8 mouse cellular contexts compared by ENCODE assay signal in the genomic region with DNA sequence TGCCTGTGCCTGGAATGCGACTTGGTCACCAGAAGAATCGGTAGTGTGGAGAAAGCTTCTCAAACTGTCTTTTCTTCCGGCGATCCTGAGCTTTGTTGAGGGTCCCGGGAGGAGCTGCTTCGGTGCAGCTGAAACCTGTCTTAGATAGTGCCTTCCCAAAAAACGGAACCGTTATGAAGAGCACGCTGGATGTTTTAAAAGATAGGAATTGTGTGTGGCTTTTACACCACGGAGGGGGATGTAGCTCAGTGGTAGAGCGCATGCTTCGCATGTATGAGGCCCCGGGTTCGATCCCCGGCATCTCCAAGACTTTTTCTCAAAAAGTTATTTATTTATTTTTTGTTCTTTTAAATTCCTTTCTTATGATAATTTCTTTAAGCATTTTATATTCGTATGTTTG. TPM values are rescaled to one million over a fixed set of nuclear protein-coding genes. Genes with fewer than 3 reads are reported as not detected.
DNase-seq lines count a peak whose midpoint lies in the region; ATAC-seq lines count a peak whose summit lies in the region.

No protein-coding gene starts in this region.

- no peaks in the 10 kb centered on the region for H3K36me3 ChIP-seq in heart, embryonic 12.5 days
- H3K36me3 ChIP-seq in embryonic facial prominence, embryonic 14.5 days (ENCODE audit: control insufficient read depth, insufficient read depth, low read length), result no peaks in the 10 kb centered on the region
- no peaks in the 10 kb centered on the region for H3K36me3 ChIP-seq in intestine, embryonic 16.5 days (ENCODE audit: control insufficient read depth, insufficient read depth, low read length)
- no peaks in the 10 kb centered on the region for H3K36me3 ChIP-seq in stomach, embryonic 16.5 days (ENCODE audit: control insufficient read depth, insufficient read depth, low read length)

- peak overlapping the region; percentile 63 for H3K4me3 ChIP-seq in heart, embryonic 12.5 days
- peak overlapping the region; percentile 47 for H3K4me3 ChIP-seq in embryonic facial prominence, embryonic 14.5 days (ENCODE audit: low read depth, low read length)
- H3K4me3 ChIP-seq in intestine, embryonic 16.5 days (ENCODE audit: low read length), result peak overlapping the region; percentile 44
- H3K4me3 ChIP-seq in stomach, embryonic 16.5 days (replicated peaks; ENCODE audit: low read length), result peak overlapping the region; percentile 50

- 2% methylated on average over 16 of the region's 16 CpGs for WGBS in heart, embryonic 12.5 days
- WGBS in embryonic facial prominence, embryonic 14.5 days, result 2% methylated on average over 16 of the region's 16 CpGs
- WGBS in intestine, embryonic 16.5 days, result 3% methylated on average over 16 of the region's 16 CpGs
- WGBS in stomach, embryonic 16.5 days, result 2% methylated on average over 16 of the region's 16 CpGs

- H3K9ac ChIP-seq in heart, embryonic 12.5 days, result peak overlapping the region; percentile 62
- H3K9ac ChIP-seq in embryonic facial prominence, embryonic 14.5 days (ENCODE audit: low read depth, low read length), result peak overlapping the region; percentile 55
- H3K9ac ChIP-seq in intestine, embryonic 16.5 days (ENCODE audit: low read depth, low read length), result peak overlapping the region; percentile 31; the same call in 1 of the 2 replicates
- peak overlapping the region; percentile 52 for H3K9ac ChIP-seq in stomach, embryonic 16.5 days (ENCODE audit: low read length)

- no peak overlapping the region for H3K27ac ChIP-seq in heart, embryonic 12.5 days (ENCODE audit: poor library complexity, severe bottlenecking)
- no peak overlapping the region for H3K27ac ChIP-seq in embryonic facial prominence, embryonic 14.5 days (replicated peaks; ENCODE audit: low read depth, low read length)
- no peak overlapping the region for H3K27ac ChIP-seq in intestine, embryonic 16.5 days (ENCODE audit: low read length)
- no peak overlapping the region for H3K27ac ChIP-seq in stomach, embryonic 16.5 days (ENCODE audit: low read length)

- intact Hi-C loops in heart, postnatal 25 days (cut with DNase I), result no loop called here

- no peaks in the 10 kb centered on the region for H3K9me3 ChIP-seq in heart, embryonic 12.5 days (replicated peaks)
- no peaks in the 10 kb centered on the region for H3K9me3 ChIP-seq in embryonic facial prominence, embryonic 14.5 days (ENCODE audit: control insufficient read depth, low read length)
- H3K9me3 ChIP-seq in intestine, embryonic 16.5 days (ENCODE audit: control insufficient read depth, low read length), result no peaks in the 10 kb centered on the region
- no peaks in the 10 kb centered on the region for H3K9me3 ChIP-seq in stomach, embryonic 16.5 days (replicated peaks; ENCODE audit: control insufficient read depth, low read length)

- H3K27me3 ChIP-seq in heart, embryonic 12.5 days (replicated peaks), result peaks cover 24% of the 10 kb centered on the region
- peaks cover 7% of the 10 kb centered on the region; the same call in 1 of the 2 replicates for H3K27me3 ChIP-seq in embryonic facial prominence, embryonic 14.5 days (replicated peaks; ENCODE audit: control insufficient read depth, insufficient read depth, low read length)
- H3K27me3 ChIP-seq in intestine, embryonic 16.5 days (replicated peaks; ENCODE audit: control insufficient read depth, insufficient read depth, low read length), result no peaks in the 10 kb centered on the region
- H3K27me3 ChIP-seq in stomach, embryonic 16.5 days (ENCODE audit: control insufficient read depth, insufficient read depth, low read length), result 0 out of 2 replicates have a peak, but pooled peaks cover 4% of the 10 kb centered on the region

- ATAC-seq in heart, embryonic 12.5 days (ENCODE audit: insufficient number of reproducible peaks, low FRiP score), result peak; percentile 57; the same call in 1 of the 2 replicates
- ATAC-seq in embryonic facial prominence, embryonic 14.5 days (ENCODE audit: low read depth), result peak; percentile 90
- ATAC-seq in intestine, embryonic 16.5 days, result no peak
- peak; percentile 79 for ATAC-seq in megakaryocyte progenitor cell, adult 5-6 weeks (replicated peaks; ENCODE audit: poor library complexity)
- ATAC-seq in stomach, embryonic 16.5 days (ENCODE audit: insufficient read depth, low FRiP score), result 0 out of 2 replicates have a peak, but pooled peaks have one; percentile 53

- peak overlapping the region; percentile 80 for H3K4me2 ChIP-seq in heart, embryonic 12.5 days
- H3K4me2 ChIP-seq in embryonic facial prominence, embryonic 14.5 days (ENCODE audit: low read depth, low read length), result peak overlapping the region; percentile 70
- peak overlapping the region; percentile 57 for H3K4me2 ChIP-seq in intestine, embryonic 16.5 days (ENCODE audit: low read depth, low read length)
- H3K4me2 ChIP-seq in stomach, embryonic 16.5 days (ENCODE audit: low read depth, low read length), result peak overlapping the region; percentile 50

- DNase-seq in heart, postnatal 25 days (ENCODE audit: low spot score), result no peak
- DNase-seq in Muller cell, postnatal 12 days (ENCODE audit: inconsistent ontology term), result peak; percentile 53
- peak; percentile 80 for DNase-seq in embryonic facial prominence, embryonic 14.5 days (ENCODE audit: low spot score)
- no peak for DNase-seq in kidney, adult 18-20 months

- 0 out of 2 replicates have a peak, but pooled peaks cover 3% of the 10 kb centered on the region for H3K4me1 ChIP-seq in heart, embryonic 12.5 days (replicated peaks)
- H3K4me1 ChIP-seq in embryonic facial prominence, embryonic 14.5 days (ENCODE audit: control insufficient read depth, insufficient read depth, low read length), result peaks cover 4% of the 10 kb centered on the region
- peaks cover 5% of the 10 kb centered on the region; the same call in 1 of the 2 replicates for H3K4me1 ChIP-seq in intestine, embryonic 16.5 days (ENCODE audit: control insufficient read depth, insufficient read depth, low read length)
- no peaks in the 10 kb centered on the region for H3K4me1 ChIP-seq in stomach, embryonic 16.5 days (ENCODE audit: control insufficient read depth, insufficient read depth, low read length)

RNA-seq across cellular contexts. Expression of a gene that starts 38.5 kb away (rescaled TPM):
- polyA plus RNA-seq in heart, embryonic 12.5 days (2016; fragmentation: Nextera tagmentation; extraction: Ambion mirVana), result not detected in 2 replicates
- not detected for total RNA-seq in heart, postnatal 25 days (2021)
- not detected in 2 replicates for polyA plus RNA-seq in embryonic facial prominence, embryonic 14.5 days (2014; fragmentation: Nextera tagmentation; extraction: Ambion mirVana)
- not detected in 2 replicates for polyA plus RNA-seq in intestine, embryonic 16.5 days (2015; fragmentation: Nextera tagmentation; extraction: Ambion mirVana)
- total RNA-seq in megakaryocyte progenitor cell, adult 5-6 weeks (2015), result not detected in 2 replicates
- not detected in 2 replicates for total RNA-seq in megakaryocyte progenitor cell, adult 5-6 weeks (2017)
- not detected in 2 replicates for polyA plus RNA-seq in stomach, embryonic 16.5 days (2015; fragmentation: Nextera tagmentation; extraction: Ambion mirVana)

RNA-seq across cellular contexts. Expression of a gene that starts 57.9 kb away (rescaled TPM):
- not detected in 2 replicates for polyA plus RNA-seq in heart, embryonic 12.5 days (2016; fragmentation: Nextera tagmentation; extraction: Ambion mirVana)
- not detected for total RNA-seq in heart, postnatal 25 days (2021)
- not detected in 2 replicates for polyA plus RNA-seq in embryonic facial prominence, embryonic 14.5 days (2014; fragmentation: Nextera tagmentation; extraction: Ambion mirVana)
- polyA plus RNA-seq in intestine, embryonic 16.5 days (2015; fragmentation: Nextera tagmentation; extraction: Ambion mirVana), result not detected in 2 replicates
- total RNA-seq in megakaryocyte progenitor cell, adult 5-6 weeks (2015), result not detected in 2 replicates
- not detected in 2 replicates for total RNA-seq in megakaryocyte progenitor cell, adult 5-6 weeks (2017)
- not detected in 2 replicates for polyA plus RNA-seq in stomach, embryonic 16.5 days (2015; fragmentation: Nextera tagmentation; extraction: Ambion mirVana)

Comparison
In these comparisons a context has a peak if more than half of its experiments do, and no peak if none do; other contexts are left out.
1. DNase-seq: peak in Muller cell, postnatal 12 days (single experiment) and embryonic facial prominence, embryonic 14.5 days (single experiment); none in heart, postnatal 25 days (single experiment) and kidney, adult 18-20 months (single experiment).
2. Peak in every context shown above with its lines, with median percentiles within 50 percentile points of each other: H3K4me2 ChIP-seq, H3K4me3 ChIP-seq and H3K9ac ChIP-seq.